Mouse (Mus musculus) neural tube, embryonic 11.5 days (tissue): Measurements from ENCODE around the gene Scamp2. TPM values are rescaled to one million over a fixed set of nuclear protein-coding genes. Genes with fewer than 3 reads are reported as not detected.

Experiments
- ATAC-seq: fragments of 200-750 bp; cut with Nextera tagmentation; 2 replicates; pipeline ENCODE4 v1.8.0; 2017; ENCODE audit warnings: moderate number of reproducible peaks, mild to moderate bottlenecking, moderate TSS enrichment, moderate library complexity; ENCODE audit not compliant: insufficient read depth, low FRiP score, low TSS enrichment
- DNase-seq: peaks from one replicate; pipeline ENCODE4 v3.0.0-alpha.2; 2015; ENCODE audit warnings: low spot score
- H3K27ac ChIP-seq: fragments of 300-500 bp; sonication (generic); 2 replicates; pipeline ENCODE4 v1.5.1; 2014; ENCODE audit warnings: low read depth, mild to moderate bottlenecking, low read length
- H3K27me3 ChIP-seq: fragments of 300-500 bp; sonication (generic); 2 replicates; pipeline ENCODE4 v1.6.1; 2014; ENCODE audit warnings: mild to moderate bottlenecking, low read length, mixed read lengths; ENCODE audit not compliant: control insufficient read depth, insufficient read depth
- H3K36me3 ChIP-seq: fragments of 300-500 bp; sonication (generic); 2 replicates; pipeline ENCODE4 v1.6.1; 2014; ENCODE audit warnings: mild to moderate bottlenecking, low read length, moderate library complexity, mixed read lengths; ENCODE audit not compliant: control insufficient read depth, insufficient read depth
- H3K4me1 ChIP-seq: fragments of 300-500 bp; sonication (generic); 2 replicates; pipeline ENCODE4 v1.6.1; 2014; ENCODE audit warnings: low read length, mixed read lengths; ENCODE audit not compliant: control insufficient read depth, insufficient read depth
- H3K4me2 ChIP-seq: fragments of 300-500 bp; sonication (generic); 2 replicates; pipeline ENCODE4 v1.6.1; 2014; ENCODE audit warnings: low read depth, mild to moderate bottlenecking, moderate library complexity
- H3K4me3 ChIP-seq: fragments of 300-500 bp; sonication (generic); 2 replicates; pipeline ENCODE4 v1.5.1; 2014; ENCODE audit warnings: low read depth, low read length
- H3K9ac ChIP-seq: fragments of 300-500 bp; sonication (generic); 2 replicates; pipeline ENCODE4 v1.6.1; 2014; ENCODE audit warnings: mild to moderate bottlenecking, low read length
- H3K9me3 ChIP-seq: fragments of 300-500 bp; sonication (generic); 2 replicates; pipeline ENCODE4 v1.6.1; 2016; ENCODE audit warnings: low read length; ENCODE audit not compliant: control insufficient read depth
- WGBS: fragments of 180-500 bp; shearing (Covaris S2); extraction: QIAGEN DNeasy Blood & Tissue Kit; methylation state at CpG from one replicate; pipeline ENCODE4 v1.1.7; 2014; 5-methylcytosine and 5-hydroxymethylcytosine counted together
- polyA plus RNA-seq: library from polyadenylated mRNA; unstranded; fragments of >200 nt; fragmentation: Nextera tagmentation; extraction: Ambion mirVana; gene quantifications from 2 replicates; pipeline ENCODE4 v1.2.1, GENCODE M21; 2014

Gene Scamp2
- polyA plus RNA-seq, 1 experiment from 2014 or later: 59.6 TPM

DNA sequence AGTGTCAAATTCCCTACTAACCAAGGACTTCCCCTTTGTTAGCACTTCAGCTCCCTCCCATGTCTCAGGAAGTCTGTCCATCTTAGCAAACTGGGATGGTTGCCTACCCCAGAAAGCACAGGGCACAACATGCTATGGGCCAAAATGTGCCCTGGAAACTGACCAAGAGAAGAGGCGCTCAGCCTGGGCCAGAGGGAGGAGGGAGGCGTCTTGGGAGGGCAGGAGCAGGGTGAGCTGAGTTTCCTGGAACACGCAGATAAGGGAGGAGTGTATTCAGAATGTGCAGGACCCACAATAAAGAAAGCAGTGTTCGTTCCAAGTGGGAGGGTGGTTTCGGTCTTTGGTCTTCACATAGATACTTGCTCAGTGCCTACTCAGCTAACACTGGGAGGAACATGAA lies 13.5 kb upstream of the Scamp2 start:
- no peak for ATAC-seq
- 0 out of 2 replicates have a peak, but pooled peaks cover 5% of the 10 kb centered on the region for H3K4me1 ChIP-seq
- no peak overlapping the region for H3K4me2 ChIP-seq
- WGBS: 85% methylated on average over 5 of the region's 5 CpGs
- H3K9ac ChIP-seq: no peak overlapping the region
- no peaks in the 10 kb centered on the region for H3K9me3 ChIP-seq
- no peak overlapping the region for H3K27ac ChIP-seq
- H3K4me3 ChIP-seq: no peak overlapping the region
- H3K36me3 ChIP-seq: peaks cover 12% of the 10 kb centered on the region
- no peak for DNase-seq
- H3K27me3 ChIP-seq: no peaks in the 10 kb centered on the region

DNA sequence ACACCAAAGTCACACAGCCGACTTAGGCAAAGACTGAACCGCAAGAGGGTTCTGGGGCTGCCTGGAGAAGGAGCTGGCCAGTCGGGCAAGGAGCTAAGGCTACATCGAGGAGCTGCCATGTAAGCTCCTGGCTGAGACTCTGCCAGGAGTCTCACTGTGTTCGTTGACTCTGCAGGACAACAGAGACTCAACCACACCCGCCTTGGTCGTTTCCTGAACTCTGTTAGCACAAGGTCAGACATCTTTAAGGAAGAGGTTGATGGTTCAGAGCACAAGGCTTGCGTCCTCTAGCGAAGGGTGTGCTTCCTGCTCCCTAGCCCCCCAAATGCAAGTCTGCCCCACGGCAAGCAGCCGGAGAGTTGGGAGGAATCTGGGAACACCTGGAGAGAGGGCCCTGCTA lies 12.9 kb upstream of the Scamp2 start:
- DNase-seq: no peak
- Histone ChIP-seq H3K4me2 (no peak overlapping the region), H3K9me3 (no peaks in the 10 kb centered on the region), H3K9ac (no peak overlapping the region), H3K27ac (no peak overlapping the region), H3K36me3 (peaks cover 12% of the 10 kb centered on the region), H3K4me1 (0 out of 2 replicates have a peak, but pooled peaks cover 5% of the 10 kb centered on the region), H3K4me3 (no peak overlapping the region), H3K27me3 (no peaks in the 10 kb centered on the region)
- 89% methylated on average over 11 of the region's 11 CpGs for WGBS
- ATAC-seq: no peak

DNA sequence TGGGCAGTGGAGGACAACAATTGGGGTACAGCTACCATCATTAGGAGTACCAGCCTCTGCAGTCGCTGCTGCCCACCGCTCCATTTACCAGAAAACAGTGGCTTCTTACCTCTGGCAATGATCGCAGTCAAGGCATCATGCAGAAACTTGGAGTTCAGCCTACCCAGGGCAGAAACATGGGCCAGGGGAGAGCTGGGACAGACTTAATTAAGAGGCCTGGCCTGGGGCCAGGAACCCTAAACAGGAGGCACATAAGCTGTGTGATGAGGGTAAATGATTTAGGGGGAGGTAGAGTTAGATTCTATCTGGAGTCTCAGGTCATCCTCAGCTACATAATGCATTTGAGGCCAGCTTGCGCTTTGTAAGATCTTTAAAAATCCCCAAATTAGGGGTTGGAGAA lies 11.6 kb upstream of the Scamp2 start:
- no peaks in the 10 kb centered on the region for H3K9me3 ChIP-seq
- 0 out of 2 replicates have a peak, but pooled peaks cover 5% of the 10 kb centered on the region for H3K4me1 ChIP-seq
- H3K9ac ChIP-seq: no peak overlapping the region
- no peak overlapping the region for H3K4me2 ChIP-seq
- WGBS: 97% methylated on average over 4 of the region's 4 CpGs
- no peak for DNase-seq
- no peak overlapping the region for H3K27ac ChIP-seq
- H3K36me3 ChIP-seq: peaks cover 9% of the 10 kb centered on the region
- H3K4me3 ChIP-seq: no peak overlapping the region
- H3K27me3 ChIP-seq: no peaks in the 10 kb centered on the region
- ATAC-seq: no peak

DNA sequence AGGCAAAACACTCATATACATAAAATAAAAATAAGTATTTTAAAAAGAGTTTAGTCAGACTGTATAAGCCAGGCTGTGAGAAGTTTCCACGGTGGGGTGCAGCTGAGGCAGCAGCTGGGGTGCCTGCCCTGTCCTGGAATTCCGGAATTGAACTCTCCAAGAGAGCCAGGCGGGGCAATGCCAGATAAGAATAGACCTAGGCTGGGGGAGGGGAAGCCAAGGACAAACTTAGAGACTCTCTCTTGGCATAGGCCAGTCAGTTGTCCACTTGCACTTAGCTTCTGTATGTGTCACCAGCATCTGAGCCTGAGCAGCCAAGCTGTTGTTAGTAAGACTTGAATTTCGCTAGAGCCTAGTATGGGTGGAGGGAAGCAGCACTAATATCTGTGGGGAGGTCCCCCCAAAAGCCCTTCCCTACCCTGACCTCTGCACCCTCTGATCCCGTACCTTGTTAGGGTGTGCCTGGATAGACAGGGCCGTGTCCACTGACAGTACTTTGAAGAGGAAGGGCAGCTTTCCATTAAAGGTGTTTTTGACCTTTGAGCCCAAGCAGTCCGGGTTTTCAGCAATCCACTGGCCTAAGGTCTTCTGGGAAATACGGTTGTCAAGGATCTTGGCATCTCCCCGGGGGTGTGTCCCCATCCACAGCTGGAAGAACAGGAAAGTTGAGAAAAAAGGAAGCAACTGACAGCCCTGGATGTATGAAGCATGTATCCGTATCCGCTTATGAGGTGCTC lies 10.4 kb upstream of the Scamp2 start:
- ATAC-seq: no peak
- peaks cover 9% of the 10 kb centered on the region for H3K36me3 ChIP-seq
- no peaks in the 10 kb centered on the region for H3K27me3 ChIP-seq
- H3K9me3 ChIP-seq: no peaks in the 10 kb centered on the region
- H3K9ac ChIP-seq: no peak overlapping the region
- 85% methylated on average over 11 of the region's 11 CpGs for WGBS
- DNase-seq: no peak
- H3K4me3 ChIP-seq: no peak overlapping the region
- 0 out of 2 replicates have a peak, but pooled peaks cover 5% of the 10 kb centered on the region for H3K4me1 ChIP-seq
- no peak overlapping the region for H3K4me2 ChIP-seq
- H3K27ac ChIP-seq: no peak overlapping the region

DNA sequence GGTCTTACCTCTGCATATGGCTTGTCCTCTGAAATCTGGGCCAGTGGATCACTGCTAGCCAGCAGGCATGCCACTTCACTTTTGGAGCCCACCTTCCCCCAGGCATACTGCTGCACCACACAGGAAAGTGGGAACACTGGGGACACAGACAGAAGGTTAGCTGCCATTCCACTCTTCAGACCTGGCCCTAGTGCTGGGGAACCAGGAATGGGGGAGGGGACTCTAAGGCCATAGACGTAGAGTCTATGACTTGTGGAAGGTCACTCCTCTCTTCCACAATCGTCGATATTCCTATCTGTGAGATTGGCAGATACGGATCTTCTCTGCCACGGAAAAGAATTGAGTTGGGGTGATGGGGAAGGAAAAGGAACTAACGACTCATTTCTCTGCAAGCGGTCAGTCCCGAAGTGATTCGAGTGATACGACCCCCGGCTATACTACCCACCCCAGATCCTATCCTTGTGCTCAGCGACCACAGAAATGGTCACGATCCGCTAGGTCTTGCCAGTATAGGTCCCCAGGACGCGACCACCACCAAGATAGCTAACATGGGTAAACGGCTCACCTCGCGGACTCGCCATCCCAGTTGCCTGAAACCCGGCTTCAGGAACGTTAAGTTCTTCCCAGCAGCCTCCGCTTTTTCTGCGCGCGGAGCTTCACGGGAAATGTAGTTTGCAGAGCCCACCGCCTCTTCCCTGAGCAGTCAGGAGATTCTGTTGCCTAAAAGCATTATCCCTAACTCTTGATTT lies 8.4 kb upstream of the Scamp2 start, which contains the start of gene Mpi:
TSS of gene Mpi (minus strand) at position 625 of the 749 bp plus-strand sequence.
- Histone ChIP-seq H3K4me2 (peak within 1 kb of the TSS; percentile 66), H3K4me3 (peak within 1 kb of the TSS; percentile 44), H3K27ac (no peak within 1 kb of the TSS), H3K9me3 (no peaks in the 10 kb centered on the region), H3K27me3 (no peaks in the 10 kb centered on the region), H3K9ac (peak within 1 kb of the TSS; percentile 41), H3K4me1 (0 out of 2 replicates have a peak, but pooled peaks cover 5% of the 10 kb centered on the region), H3K36me3 (peaks cover 9% of the 10 kb centered on the region)
- 3% methylated on average over 28 of the region's 28 CpGs for WGBS
- peak; percentile 82 for DNase-seq
- ATAC-seq: peak; percentile 58

DNA sequence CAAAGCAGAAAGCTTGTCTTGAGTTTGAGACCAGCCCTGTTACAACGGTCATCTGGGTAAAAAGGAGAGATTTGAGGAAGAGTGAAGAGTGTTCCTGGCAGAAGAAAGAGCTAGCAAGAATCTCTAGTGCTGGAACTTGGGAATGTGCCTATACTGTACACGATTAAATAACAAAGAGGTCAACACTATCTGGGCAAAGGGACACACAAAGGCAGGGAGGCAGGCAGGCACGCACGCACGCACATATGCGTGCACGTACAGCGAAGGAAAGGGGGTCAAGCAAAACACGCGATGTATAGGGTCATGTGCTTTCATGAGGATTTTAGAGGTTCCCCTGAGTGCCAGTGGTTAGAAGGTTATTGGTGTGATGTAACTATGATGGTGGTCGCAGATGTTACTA lies 7.6 kb upstream of the Scamp2 start:
- Histone ChIP-seq H3K9ac (no peak overlapping the region), H3K27ac (no peak overlapping the region), H3K36me3 (peaks cover 7% of the 10 kb centered on the region), H3K4me3 (no peak overlapping the region), H3K9me3 (no peaks in the 10 kb centered on the region), H3K4me1 (0 out of 2 replicates have a peak, but pooled peaks cover 5% of the 10 kb centered on the region), H3K27me3 (no peaks in the 10 kb centered on the region), H3K4me2 (no peak overlapping the region)
- 72% methylated on average over 11 of the region's 11 CpGs for WGBS
- ATAC-seq (no peak; the same call in 1 of the 2 replicates), DNase-seq (no peak)

DNA sequence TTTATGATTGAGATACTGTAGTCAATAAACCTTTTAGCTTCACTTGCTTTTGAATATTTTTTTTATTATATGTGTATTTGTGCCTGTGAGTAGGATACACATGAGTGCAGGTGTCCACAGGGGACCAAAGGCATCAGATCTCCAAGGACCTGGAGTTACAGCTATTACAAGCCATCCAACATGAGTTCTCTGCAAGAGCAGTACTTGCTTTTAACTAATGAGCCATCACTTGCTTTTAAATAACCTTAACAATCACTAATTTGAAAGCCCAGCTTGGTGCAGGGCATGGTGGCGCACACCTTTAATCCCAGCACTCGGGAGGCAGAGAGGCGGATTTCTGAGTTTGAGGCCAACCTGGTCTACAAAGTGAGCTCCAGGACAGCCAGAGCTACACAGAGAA lies 6.0 kb upstream of the Scamp2 start:
- Histone ChIP-seq H3K27me3 (no peaks in the 10 kb centered on the region), H3K4me2 (no peak overlapping the region), H3K9ac (no peak overlapping the region), H3K9me3 (no peaks in the 10 kb centered on the region), H3K36me3 (peaks cover 2% of the 10 kb centered on the region; the same call in 1 of the 2 replicates), H3K27ac (no peak overlapping the region), H3K4me3 (no peak overlapping the region), H3K4me1 (0 out of 2 replicates have a peak, but pooled peaks cover 5% of the 10 kb centered on the region)
- DNase-seq (no peak), ATAC-seq (no peak)
- 37% methylated on average over 3 of the region's 3 CpGs for WGBS

DNA sequence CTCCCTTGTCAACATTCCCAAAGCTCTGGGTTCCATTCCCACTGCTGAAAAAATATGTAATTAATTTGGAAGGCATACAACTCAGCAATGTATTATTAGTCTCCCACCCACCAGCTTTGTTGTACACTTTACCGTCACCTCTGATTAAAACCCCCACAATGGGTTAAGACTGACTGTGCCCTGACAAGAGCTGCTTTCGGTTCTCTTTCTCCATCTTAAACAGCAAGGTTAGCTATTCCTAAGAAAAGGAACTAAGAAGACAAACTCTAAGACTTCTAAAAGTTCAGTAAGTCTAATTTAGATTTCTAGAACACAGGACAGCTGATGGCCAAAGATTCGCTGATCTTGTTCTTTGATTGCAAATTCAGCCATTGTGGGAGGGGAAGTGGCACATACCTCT lies 3.5 kb upstream of the Scamp2 start:
- no peak overlapping the region for H3K4me2 ChIP-seq
- H3K9ac ChIP-seq: no peak overlapping the region
- WGBS: 85% methylated on average over 3 of the region's 3 CpGs

More for the DNA sequence above, 3.5 kb upstream of the Scamp2 start:
- no peaks in the 10 kb centered on the region for H3K9me3 ChIP-seq
- DNase-seq: no peak
- no peak overlapping the region for H3K4me3 ChIP-seq
- no peaks in the 10 kb centered on the region for H3K27me3 ChIP-seq
- peaks cover 10% of the 10 kb centered on the region; the same call in 1 of the 2 replicates for H3K4me1 ChIP-seq
- no peak overlapping the region for H3K27ac ChIP-seq
- no peaks in the 10 kb centered on the region for H3K36me3 ChIP-seq
- no peak for ATAC-seq
